Mouse (Mus musculus) activated CD4-positive, CD25-positive, alpha-beta regulatory T cell, adult 4 months (primary cell): Measurements from ENCODE around the gene Zfp771. TPM values are rescaled to one million over a fixed set of nuclear protein-coding genes. Genes with fewer than 3 reads are reported as not detected.

ENCODE experiments used
- ATAC-seq: one replicate; pipeline ENCODE4 v1.8.0; 2017
- polyA plus RNA-seq, 2 experiments: library from polyadenylated mRNA; unstranded; fragments of 100-300 nt; shearing (Covaris generic); gene quantifications; one replicate each; pipeline ENCODE4 v1.2.1; 2017

Gene Zfp771
- polyA plus RNA-seq, 2 experiments from 2014 or later: 0.29 to 1.1 TPM

GRCm38 (mm10) chr7:127287940-127288339 is 43.9 kb downstream of the Zfp771 start:
- ATAC-seq: peak; percentile 81

- ATAC-seq: no peak
Observed at GRCm38 (mm10) chr7:127289306-127289705, 45.2 kb downstream of the Zfp771 start.

GRCm38 (mm10) chr7:127290142-127290541 is 46.1 kb downstream of the Zfp771 start:
- no peak for ATAC-seq

GRCm38 (mm10) chr7:127296098-127296497 is 52.0 kb downstream of the Zfp771 start, which contains the start of gene Itgal:
Itgal (plus strand) TSS chr7:127296260.
- peak; percentile 92 for ATAC-seq

GRCm38 (mm10) chr7:127296786-127297555 is 52.9 kb downstream of the Zfp771 start:
- no peak for ATAC-seq

GRCm38 (mm10) chr7:127297586-127298193 is 53.6 kb downstream of the Zfp771 start:
- peak; percentile 22 for ATAC-seq

Other genes with a start within 250 kb of the Zfp771 start
- gene Mvp, start 229.7 kb upstream of the Zfp771 start, polyA plus RNA-seq: 10 to 100 TPM; 12.5 to 18.3 TPM
- gene Pagr1b, start 227.8 kb upstream of the Zfp771 start, polyA plus RNA-seq: not detected
- 10 to 100 TPM; 39.6 to 56.7 TPM for gene Pagr1a, start 226.9 kb upstream of the Zfp771 start, polyA plus RNA-seq
- 10 to 100 TPM; 26.4 to 31.8 TPM for gene Gm42742, start 223.2 kb upstream of the Zfp771 start, polyA plus RNA-seq
- gene Prrt2, start 223.1 kb upstream of the Zfp771 start, polyA plus RNA-seq: 1 to 10 TPM in 1 of 2 experiments, not detected in 1; 2.1 TPM
- 10 to 100 TPM; 19.0 to 19.1 TPM for gene Maz, start 217.2 kb upstream of the Zfp771 start, polyA plus RNA-seq
- 10 to 100 TPM; 38.7 to 48.2 TPM for gene Kif22, start 201.8 kb upstream of the Zfp771 start, polyA plus RNA-seq
- gene Zg16, start 156.9 kb upstream of the Zfp771 start, polyA plus RNA-seq: not detected
- gene AI467606, start 152.9 kb upstream of the Zfp771 start, polyA plus RNA-seq: 100 to 1,000 TPM; 258 to 336 TPM
- gene Qprt, start 122.0 kb upstream of the Zfp771 start, polyA plus RNA-seq: 10 to 100 TPM in 1 of 2 experiments, 1 to 10 TPM in 1; 9.2 to 11.7 TPM
- 100 to 1,000 TPM; 157 to 159 TPM for gene Spn, start 106.5 kb upstream of the Zfp771 start, polyA plus RNA-seq
- gene Cd2bp2, start 48.2 kb upstream of the Zfp771 start, polyA plus RNA-seq: 10 to 100 TPM; 38.9 to 50.5 TPM
- gene Tbc1d10b, start 35.8 kb upstream of the Zfp771 start, polyA plus RNA-seq: 10 to 100 TPM; 13.6 to 18.9 TPM
- 10 to 100 TPM; 26.7 to 30.7 TPM for gene Mylpf, start 35.4 kb upstream of the Zfp771 start, polyA plus RNA-seq
- 1 to 10 TPM; 4.1 to 8.0 TPM for gene Zfp553, start 11.2 kb upstream of the Zfp771 start, polyA plus RNA-seq
- 100 to 1,000 TPM; 811 to 836 TPM for gene Sept1, start 11.1 kb upstream of the Zfp771 start, polyA plus RNA-seq
- gene Dctpp1, start 16.4 kb downstream of the Zfp771 start, polyA plus RNA-seq: 10 to 100 TPM; 48.1 to 69.5 TPM
- gene Sephs2, start 29.8 kb downstream of the Zfp771 start, polyA plus RNA-seq: 10 to 100 TPM; 29.9 to 31.3 TPM
- 100 to 1,000 TPM; 149 to 232 TPM for gene Itgal, start 52.0 kb downstream of the Zfp771 start, polyA plus RNA-seq
- under 1 TPM in 1 of 2 experiments, not detected in 1; 0.19 TPM for gene Zfp768, start 101.3 kb downstream of the Zfp771 start, polyA plus RNA-seq
- 10 to 100 TPM in 1 of 2 experiments, 1 to 10 TPM in 1; 9.9 to 11.2 TPM for gene Zfp747, start 131.8 kb downstream of the Zfp771 start, polyA plus RNA-seq
- 1 to 10 TPM; 7.4 to 8.9 TPM for gene 9130019O22Rik, start 142.9 kb downstream of the Zfp771 start, polyA plus RNA-seq
- 1 to 10 TPM; 4.0 to 6.1 TPM for gene E430018J23Rik, start 149.4 kb downstream of the Zfp771 start, polyA plus RNA-seq
- 1 to 10 TPM; 5.7 to 8.3 TPM for gene Zfp764, start 162.5 kb downstream of the Zfp771 start, polyA plus RNA-seq
- gene Zfp688, start 177.8 kb downstream of the Zfp771 start, polyA plus RNA-seq: 10 to 100 TPM; 22.5 to 25.5 TPM
- gene Zfp689, start 204.9 kb downstream of the Zfp771 start, polyA plus RNA-seq: 1 to 10 TPM; 3.3 to 5.4 TPM
- gene Prr14, start 215.3 kb downstream of the Zfp771 start, polyA plus RNA-seq: 100 to 1,000 TPM; 137 to 165 TPM
- 10 to 100 TPM; 17.9 to 25.0 TPM for gene Fbrs, start 234.9 kb downstream of the Zfp771 start, polyA plus RNA-seq